Mouse (Mus musculus): ENCODE results near the gene Tbc1d1.

The Tbc1d1 gene

DNA sequence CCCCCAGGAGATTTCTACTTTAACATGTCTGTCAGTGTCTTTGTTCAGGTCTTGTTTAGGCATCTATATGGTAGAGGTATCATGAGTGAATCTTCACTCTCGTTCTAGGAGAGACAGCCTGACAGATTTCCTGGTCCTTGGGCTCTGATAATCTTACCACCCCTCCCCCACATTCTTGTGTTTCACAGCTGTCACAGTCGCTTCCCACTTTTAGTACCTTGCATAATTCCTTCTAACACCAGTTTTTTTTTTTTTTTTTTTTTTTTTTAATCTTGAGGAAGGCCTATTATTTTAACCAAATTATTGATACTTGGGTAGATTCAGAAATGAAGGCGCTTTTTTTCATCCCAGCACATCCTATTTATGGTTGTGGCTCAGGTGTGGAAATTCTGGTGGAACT is 81.6 kb downstream of the Tbc1d1 start:
- DNase-seq (ENCODE audit: low spot score in 2 of 2): no peak

GRCm38 (mm10) chr5:64238894-64239652 is 83.0 kb downstream of the Tbc1d1 start:
- DNase-seq (ENCODE audit: low spot score in 2 of 2): no peak

DNA sequence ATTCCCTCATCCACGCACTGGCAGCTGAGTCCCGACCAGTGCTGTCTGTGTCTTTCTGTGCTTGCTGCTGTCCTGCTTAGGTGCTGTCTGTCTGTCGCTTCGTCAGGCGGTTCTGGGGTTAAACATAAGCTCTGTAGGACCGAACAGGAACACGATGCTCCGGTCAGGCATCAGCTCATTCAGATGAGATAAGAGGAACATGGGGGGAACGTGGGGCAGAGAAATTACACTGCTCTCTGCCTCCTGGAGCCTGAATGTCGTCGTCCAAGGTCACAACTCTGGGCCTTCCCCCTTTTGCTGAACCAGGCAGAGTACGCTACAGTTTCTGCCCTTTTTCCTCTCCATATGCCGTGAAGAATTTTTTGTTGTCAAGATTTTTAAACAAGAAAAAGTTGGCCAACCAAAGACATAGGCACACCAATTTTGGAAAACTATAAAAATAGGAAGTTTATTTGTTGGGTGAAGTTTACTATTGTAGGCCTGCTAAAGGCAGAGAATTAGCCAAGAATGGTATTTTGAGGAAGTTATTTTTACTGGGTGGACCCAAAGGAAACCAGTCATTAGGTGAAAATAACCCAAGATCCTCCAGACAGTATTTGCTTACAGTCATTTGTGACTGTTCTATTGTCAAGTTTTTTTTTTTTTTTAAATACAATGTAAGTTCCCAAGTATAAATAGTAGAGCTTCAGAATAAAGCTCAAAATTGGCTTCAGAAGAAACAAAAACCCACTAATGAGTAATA is 85.0 kb downstream of the Tbc1d1 start:
- no peak for DNase-seq (ENCODE audit: low spot score in 2 of 2)

DNA sequence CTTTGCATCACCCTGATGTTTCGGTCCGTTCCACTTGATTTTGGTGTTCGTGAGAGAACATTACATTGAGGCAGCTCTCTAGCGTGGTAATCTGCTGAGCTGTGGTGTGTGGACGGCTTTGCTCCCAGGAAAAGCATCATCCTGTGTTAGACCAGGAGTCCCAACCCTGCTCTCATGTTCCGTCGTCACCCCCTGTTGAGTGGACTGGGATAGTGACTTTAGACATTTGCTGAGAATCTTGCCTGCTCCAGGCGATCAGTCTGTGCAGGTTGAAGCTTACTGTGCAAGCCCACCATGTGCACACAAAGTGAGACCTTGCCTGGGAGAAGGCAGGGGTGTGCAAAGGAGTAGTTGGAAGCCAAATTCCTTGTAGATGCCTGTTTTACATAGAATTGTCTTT is 85.8 kb downstream of the Tbc1d1 start:
- DNase-seq (ENCODE audit: low spot score in 2 of 2): no peak

- DNase-seq (ENCODE audit: low spot score in 2 of 2): no peak
These were observed 86.8 kb downstream of the Tbc1d1 start for GRCm38 (mm10) chr5:64242795-64243455.

GRCm38 (mm10) chr5:64243666-64244065 is 87.6 kb downstream of the Tbc1d1 start:
- no peak for DNase-seq (ENCODE audit: low spot score in 2 of 2)

GRCm38 (mm10) chr5:64244283-64244682 is 88.2 kb downstream of the Tbc1d1 start:
- DNase-seq (ENCODE audit: low spot score in 2 of 2): no peak

GRCm38 (mm10) chr5:64244745-64245144 is 88.6 kb downstream of the Tbc1d1 start:
- no peak for DNase-seq (ENCODE audit: low spot score in 2 of 2)

DNA sequence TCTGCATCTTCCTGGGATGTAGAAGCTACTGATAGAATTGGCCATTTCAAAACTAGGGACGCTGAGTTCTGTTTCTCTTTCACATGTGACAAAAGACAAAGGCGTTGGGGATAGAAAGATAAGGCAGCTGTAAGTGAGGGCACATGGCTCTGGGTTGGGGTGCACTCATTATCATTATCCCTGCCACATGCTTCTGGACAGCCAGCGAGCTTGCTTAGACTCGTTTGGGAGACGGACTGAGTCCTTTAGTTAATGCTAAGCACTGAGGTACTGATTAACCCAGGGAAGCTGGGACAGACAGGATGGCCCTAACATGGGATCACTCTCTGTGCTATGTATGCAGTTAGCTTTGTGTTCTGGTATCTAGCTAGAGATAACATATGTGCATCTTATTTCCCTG is 95.3 kb downstream of the Tbc1d1 start:
- no peak for DNase-seq (ENCODE audit: low spot score in 2 of 2)

GRCm38 (mm10) chr5:64254278-64254677 is 98.2 kb downstream of the Tbc1d1 start:
- DNase-seq (ENCODE audit: low spot score in 2 of 2): no peak

GRCm38 (mm10) chr5:64254988-64255387 is 98.9 kb downstream of the Tbc1d1 start:
- DNase-seq (ENCODE audit: low spot score in 2 of 2): no peak

DNA sequence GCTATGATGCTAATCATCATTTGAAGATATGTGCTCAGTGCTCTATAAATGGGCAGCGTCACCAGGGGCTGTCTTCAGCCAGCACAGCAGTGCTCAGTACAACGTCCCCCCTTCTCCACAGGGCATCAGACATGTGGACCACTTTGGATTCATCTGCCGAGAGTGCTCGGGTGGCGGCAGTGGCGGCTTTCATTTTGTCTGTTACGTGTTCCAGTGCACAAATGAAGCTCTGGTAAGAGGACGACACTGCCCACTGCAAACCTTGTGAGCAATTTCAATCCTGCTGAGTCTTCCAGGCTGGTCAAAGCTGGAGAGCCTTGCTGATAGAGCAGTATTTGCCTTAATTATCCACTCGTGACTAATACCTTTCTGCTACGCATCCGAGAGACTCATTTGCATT is 107.2 kb downstream of the Tbc1d1 start:
- DNase-seq (ENCODE audit: low spot score in 2 of 2): no peak

GRCm38 (mm10) chr5:64263898-64264478 is 107.9 kb downstream of the Tbc1d1 start:
- no peak for DNase-seq (ENCODE audit: low spot score in 2 of 2)

- DNase-seq (ENCODE audit: low spot score in 2 of 2): peak in 1 of 2 experiments; percentile 67
These were observed 109.0 kb downstream of the Tbc1d1 start for GRCm38 (mm10) chr5:64265145-64265544.

DNA sequence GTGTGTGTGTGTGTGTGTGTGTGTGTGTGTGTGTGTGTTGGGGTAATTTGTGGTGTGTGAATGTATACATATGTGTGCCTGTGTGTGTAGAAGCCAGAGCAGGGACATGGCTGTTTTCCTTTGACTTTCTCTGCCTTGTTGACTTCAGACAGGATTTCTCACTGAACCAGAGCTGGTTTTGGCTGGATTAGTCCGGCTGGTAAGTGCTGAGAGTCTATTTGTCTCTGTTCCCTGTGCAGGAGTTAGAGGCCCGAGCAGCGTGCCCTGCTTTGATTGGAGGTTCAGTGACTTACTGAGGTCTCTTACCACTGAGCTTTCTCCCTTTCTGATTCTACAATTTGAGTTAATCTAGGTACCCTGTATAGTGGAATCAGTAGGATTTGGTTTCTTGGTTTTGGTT is 109.8 kb downstream of the Tbc1d1 start:
- no peak for DNase-seq (ENCODE audit: low spot score in 2 of 2)

GRCm38 (mm10) chr5:64266534-64266933 is 110.4 kb downstream of the Tbc1d1 start:
- DNase-seq (ENCODE audit: low spot score in 2 of 2): no peak

- no peak for DNase-seq (ENCODE audit: low spot score in 2 of 2)
These were observed 111.2 kb downstream of the Tbc1d1 start for GRCm38 (mm10) chr5:64267279-64267678.

DNA sequence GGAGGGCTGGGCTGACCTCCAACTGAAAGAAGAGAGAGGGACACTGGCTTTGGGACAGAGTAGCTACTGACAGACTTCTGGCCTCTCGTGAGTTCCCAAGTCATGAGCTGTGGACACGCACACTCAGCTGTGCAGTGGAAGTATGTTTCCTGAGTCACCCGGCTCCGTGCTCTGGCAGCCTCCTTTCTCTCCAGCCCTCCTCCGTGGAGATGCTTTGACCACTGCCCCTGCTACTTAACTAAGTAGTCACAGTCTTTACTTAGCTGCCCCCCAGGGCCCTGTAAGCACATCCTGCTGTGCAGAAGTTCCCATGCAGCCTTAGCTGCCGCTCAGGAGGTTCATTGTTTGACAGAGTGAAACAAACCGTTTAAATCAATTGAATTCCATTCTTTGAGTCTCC is 113.6 kb downstream of the Tbc1d1 start:
- DNase-seq (ENCODE audit: low spot score in 2 of 2): no peak

- no peak for DNase-seq (ENCODE audit: low spot score in 2 of 2)
These were observed 117.4 kb downstream of the Tbc1d1 start for GRCm38 (mm10) chr5:64273517-64273916.

GRCm38 (mm10) chr5:64274296-64274695 is 118.2 kb downstream of the Tbc1d1 start:
- DNase-seq (ENCODE audit: low spot score in 2 of 2): no peak

DNA sequence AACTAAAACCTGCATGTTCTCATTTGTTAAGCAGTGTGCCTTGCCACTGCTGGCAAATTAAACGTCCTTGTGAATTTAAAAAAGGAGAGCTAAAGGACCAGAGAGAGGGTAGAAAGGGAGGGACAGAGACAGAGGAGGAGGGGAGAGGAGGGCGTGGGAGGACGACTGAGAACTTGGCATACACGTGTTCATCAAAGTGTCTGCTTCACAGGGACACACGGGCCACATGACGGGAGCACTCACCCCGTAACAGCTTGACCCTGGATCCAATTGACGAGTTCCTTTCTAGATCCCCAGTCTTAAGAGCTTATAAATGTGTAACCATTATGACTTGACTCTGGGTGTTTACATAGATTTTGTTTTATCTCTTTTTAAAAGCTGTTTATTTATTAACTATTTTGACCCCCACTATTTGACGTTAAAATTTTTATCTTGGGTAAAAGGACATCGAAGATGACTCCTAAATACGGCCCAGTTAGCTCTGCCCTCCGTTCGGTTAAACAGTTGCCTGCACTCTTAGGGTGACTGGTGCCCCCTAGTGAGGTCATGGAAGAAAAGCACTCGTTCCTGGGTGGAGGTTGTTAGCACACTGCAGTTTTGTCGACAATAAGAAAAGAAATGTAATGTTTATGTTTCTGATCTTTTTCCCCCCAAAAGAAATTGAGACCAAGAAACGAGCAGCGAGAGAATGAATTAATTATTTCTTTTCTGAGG is 118.8 kb downstream of the Tbc1d1 start:
- peak; percentile 64 to 77 for DNase-seq (ENCODE audit: low spot score in 2 of 2)

Measured in right cerebral cortex, postnatal 10 days (tissue).